Comparison of ENCODE assay signal across 21 mouse cellular contexts in the genomic region with DNA sequence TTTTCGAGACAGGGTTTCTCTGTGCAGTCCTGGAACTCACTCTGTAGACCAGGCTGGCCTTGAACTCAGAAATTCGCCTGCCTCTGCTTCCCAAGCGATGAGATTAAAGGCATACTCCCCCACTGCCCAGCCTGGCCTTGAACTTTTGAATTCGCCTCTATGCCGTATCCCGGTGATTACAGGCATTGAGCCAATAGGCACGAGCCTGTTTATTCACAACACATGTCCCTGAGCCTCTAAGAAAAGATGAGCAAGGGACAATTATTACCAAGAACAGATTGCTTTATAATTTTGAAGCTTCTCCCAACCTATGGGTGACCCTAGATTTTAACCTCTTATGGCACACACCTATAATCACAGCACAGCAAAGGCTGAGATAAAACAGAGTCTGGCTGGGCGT. TPM values are rescaled to one million over a fixed set of nuclear protein-coding genes. Genes with fewer than 3 reads are reported as not detected.
"Had no signal": no experiment of that assay in that cellular context is flagged by ENCODE, and none has a peak within 500 bp of the region (broad histone marks: within the 10 kb centered on the region; RNA-seq: fewer than 3 reads in every experiment).

No protein-coding gene starts in this region.

- ATAC-seq: midbrain, embryonic 13.5 days had no signal

- H3K27me3 ChIP-seq: midbrain, embryonic 13.5 days; midbrain, embryonic 15.5 days; neural tube, embryonic 12.5 days had no signal

- DNase-seq: lung, adult 18-20 months; lung, embryonic 14.5 days; lung, postnatal 10 days; lung, postnatal 4 days; right cerebral cortex, postnatal 14 days; thymus, adult 18-20 months; thymus, postnatal 25 days; thymus, postnatal 4 days had no signal

- H3K9me3 ChIP-seq: midbrain, embryonic 13.5 days; midbrain, embryonic 15.5 days; neural tube, embryonic 12.5 days had no signal

- H3K4me3 ChIP-seq: midbrain, embryonic 13.5 days; midbrain, embryonic 15.5 days; neural tube, embryonic 12.5 days had no signal

- H3K9ac ChIP-seq: lung, embryonic 14.5 days; midbrain, embryonic 13.5 days; midbrain, embryonic 15.5 days; neural tube, embryonic 12.5 days had no signal

- H3K4me2 ChIP-seq: lung, embryonic 14.5 days; midbrain, embryonic 11.5 days; midbrain, embryonic 13.5 days; midbrain, embryonic 15.5 days; neural tube, embryonic 12.5 days had no signal

- H3K27ac ChIP-seq: midbrain, embryonic 13.5 days; midbrain, embryonic 15.5 days; neural tube, embryonic 12.5 days had no signal

RNA-seq across cellular contexts. Expression of a gene that starts 6.6 kb away (rescaled TPM):
- total RNA-seq: megakaryocyte, adult 5-6 weeks; midbrain, postnatal 0 days; monocyte, adult 5-6 weeks had no signal
- polyA plus RNA-seq: liver, embryonic 16.5 days; lung, embryonic 14.5 days; lung, embryonic 16.5 days; midbrain, embryonic 11.5 days; midbrain, embryonic 13.5 days; midbrain, embryonic 15.5 days; midbrain, postnatal 0 days; neural tube, embryonic 12.5 days; neural tube, embryonic 14.5 days; spleen, adult 2 months; stomach, embryonic 14.5 days; stomach, embryonic 16.5 days had no signal

RNA-seq across cellular contexts. Expression of a gene that starts 26.9 kb away (rescaled TPM):
- total RNA-seq: monocyte, adult 5-6 weeks had no signal
